Mouse (Mus musculus) gastrocnemius, postnatal 36 days (tissue): ENCODE results near the gene Adarb1. TPM values are rescaled to one million over a fixed set of nuclear protein-coding genes. Genes with fewer than 3 reads are reported as not detected.
A peak's percentile ranks its signal among the peaks of the same experiment; 100 is the strongest.

ENCODE experiments used
- DNase-seq, 2 experiments: peaks; one replicate each; pipeline ENCODE4 v3.0.0; 2022
- intact Hi-C: fragments of 180-260 bp; cut with DNase I; formaldehyde crosslinking; loops from one replicate; pipeline ENCODE4 v1.15.1; 2025
- total RNA-seq, 2 experiments: library from RNA; stranded (reverse); gene quantifications; 2 replicates each; pipeline ENCODE4 v1.2.3; 2021

The Adarb1 gene
- total RNA-seq, 2 experiments from 2014 or later = 5.9 to 10.7 TPM

GRCm38 (mm10) chr10:77396015-77396414 lies 22.1 kb downstream of the Adarb1 start:
- DNase-seq = no peak
- intact Hi-C loops = no loop called here

- no peak for DNase-seq
- intact Hi-C loops = no loop called here
These were observed 27.0 kb downstream of the Adarb1 start for GRCm38 (mm10) chr10:77391072-77391471.

GRCm38 (mm10) chr10:77387558-77387957 lies 30.5 kb downstream of the Adarb1 start:
- intact Hi-C loops = no loop called here
- no peak for DNase-seq

- no peak for DNase-seq
- intact Hi-C loops = no loop called here
These were observed 32.3 kb downstream of the Adarb1 start for GRCm38 (mm10) chr10:77385731-77386130.

- no peak for DNase-seq
- intact Hi-C loops = no loop called here
These were observed 35.0 kb downstream of the Adarb1 start for GRCm38 (mm10) chr10:77383045-77383444.

GRCm38 (mm10) chr10:77381191-77381590 lies 36.9 kb downstream of the Adarb1 start:
- intact Hi-C loops = no loop called here

GRCm38 (mm10) chr10:77380716-77381115 lies 37.4 kb downstream of the Adarb1 start:
- DNase-seq = no peak
- intact Hi-C loops = no loop called here

More at GRCm38 (mm10) chr10:77381191-77381590, 36.9 kb downstream of the Adarb1 start:
- no peak for DNase-seq

- intact Hi-C loops = no loop called here
- no peak for DNase-seq
These were observed 38.9 kb downstream of the Adarb1 start for GRCm38 (mm10) chr10:77379199-77379598.

- intact Hi-C loops = no loop called here
- no peak for DNase-seq
These were observed 42.0 kb downstream of the Adarb1 start for GRCm38 (mm10) chr10:77376056-77376455.

GRCm38 (mm10) chr10:77374948-77375347 lies 43.1 kb downstream of the Adarb1 start:
- intact Hi-C loops = no loop called here
- DNase-seq = no peak

GRCm38 (mm10) chr10:77374407-77374806 lies 43.7 kb downstream of the Adarb1 start:
- intact Hi-C loops = no loop called here
- DNase-seq = no peak

GRCm38 (mm10) chr10:77370129-77370528 lies 47.9 kb downstream of the Adarb1 start:
- intact Hi-C loops = no loop called here
- no peak for DNase-seq

- intact Hi-C loops = no loop called here
- no peak for DNase-seq
These were observed 50.1 kb downstream of the Adarb1 start for GRCm38 (mm10) chr10:77367973-77368372.

- no peak for DNase-seq
- intact Hi-C loops = no loop called here
These were observed 51.1 kb downstream of the Adarb1 start for GRCm38 (mm10) chr10:77366959-77367358.

- intact Hi-C loops = no loop called here
- no peak for DNase-seq
These were observed 52.9 kb downstream of the Adarb1 start for GRCm38 (mm10) chr10:77365212-77365611.

- intact Hi-C loops = no loop called here
- no peak for DNase-seq
These were observed 57.6 kb downstream of the Adarb1 start for GRCm38 (mm10) chr10:77360486-77360885.

- DNase-seq = no peak
- intact Hi-C loops = loop anchor here (10.0 kb wide), 1 partner anchor 223 kb away; no protein-coding TSS in a partner anchor
These were observed 60.1 kb downstream of the Adarb1 start for GRCm38 (mm10) chr10:77357957-77358356.

GRCm38 (mm10) chr10:77353031-77353745 lies 64.9 kb downstream of the Adarb1 start:
- peak; percentile 60 to 66 for DNase-seq
- intact Hi-C loops = loop anchor here (1.0 to 10.0 kb wide), 3 partner anchors 70 to 218 kb away; no protein-coding TSS in a partner anchor

GRCm38 (mm10) chr10:77342842-77343241 lies 75.2 kb downstream of the Adarb1 start:
- peak; percentile 27 to 30 for DNase-seq
- intact Hi-C loops = no loop called here

- DNase-seq = no peak
These were observed 76.4 kb downstream of the Adarb1 start for GRCm38 (mm10) chr10:77341711-77342110.

GRCm38 (mm10) chr10:77341059-77341458 lies 77.0 kb downstream of the Adarb1 start:
- DNase-seq = no peak
- intact Hi-C loops = no loop called here

More at GRCm38 (mm10) chr10:77341711-77342110, 76.4 kb downstream of the Adarb1 start:
- intact Hi-C loops = no loop called here

- DNase-seq = no peak
- intact Hi-C loops = no loop called here
These were observed 78.2 kb downstream of the Adarb1 start for GRCm38 (mm10) chr10:77339871-77340341.
